Mouse (Mus musculus): ENCODE measurements around the gene Eif4e.

DNA sequence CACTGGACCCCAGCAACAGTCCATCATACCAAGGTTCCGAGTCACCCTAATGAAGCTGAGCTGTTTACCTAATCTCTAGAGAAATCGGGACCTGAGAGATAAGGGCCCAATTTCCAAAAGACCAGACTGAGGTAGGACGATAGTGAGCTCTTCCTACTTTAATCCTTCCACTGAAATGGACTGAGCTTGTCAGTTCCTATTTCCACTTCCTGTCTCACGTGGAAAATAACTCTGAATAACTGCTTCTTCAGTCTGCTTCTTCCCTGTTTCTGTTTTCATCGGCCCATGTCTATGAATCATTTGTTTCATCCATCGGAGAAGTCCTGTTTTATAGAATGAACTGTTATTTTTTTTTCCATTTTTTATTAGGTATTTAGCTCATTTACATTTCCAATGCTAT lies 6.8 kb upstream of the Eif4e start:
- TF ChIP-seq POLR2A (IDR thresholded peaks at IDR 0.05; ENCODE audit: low read depth, low read length) = no peak
- no peak for TF ChIP-seq CTCF (IDR thresholded peaks at IDR 0.05; ENCODE audit: borderline replicate concordance, insufficient read depth, low read length)
